Mouse (Mus musculus): ENCODE measurements at regions not wholly inside any gene's neighbourhood (a gene's known extent, or its start where the extent isn't known, plus 50 kb on each side); places are given as distances from the start of the nearest gene placed in this dataset.

DNA sequence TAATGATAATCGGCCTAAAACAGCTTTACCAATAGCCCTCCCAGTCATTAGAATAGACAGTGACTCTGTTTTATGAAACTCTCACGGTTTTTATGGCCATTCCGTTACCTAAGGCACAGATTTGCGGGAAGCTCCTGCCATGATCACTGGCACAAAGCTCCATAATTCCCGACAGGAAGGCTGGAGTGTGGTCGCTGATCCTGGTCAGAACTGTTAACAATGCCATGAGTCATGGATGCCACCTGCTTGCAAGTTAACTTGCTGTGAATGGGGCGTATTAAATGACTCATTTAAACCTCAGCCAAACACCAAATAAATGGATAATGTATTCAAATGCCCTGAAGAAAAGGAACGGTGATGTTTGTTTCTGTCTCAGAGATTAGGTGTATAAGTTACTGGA lies 559.9 kb upstream of the Map3k7 start:
- DNase-seq, result no peak

GRCm38 (mm10) chr4:31404840-31405714 lies 558.8 kb upstream of the Map3k7 start:
- peak; percentile 14 for DNase-seq

DNA sequence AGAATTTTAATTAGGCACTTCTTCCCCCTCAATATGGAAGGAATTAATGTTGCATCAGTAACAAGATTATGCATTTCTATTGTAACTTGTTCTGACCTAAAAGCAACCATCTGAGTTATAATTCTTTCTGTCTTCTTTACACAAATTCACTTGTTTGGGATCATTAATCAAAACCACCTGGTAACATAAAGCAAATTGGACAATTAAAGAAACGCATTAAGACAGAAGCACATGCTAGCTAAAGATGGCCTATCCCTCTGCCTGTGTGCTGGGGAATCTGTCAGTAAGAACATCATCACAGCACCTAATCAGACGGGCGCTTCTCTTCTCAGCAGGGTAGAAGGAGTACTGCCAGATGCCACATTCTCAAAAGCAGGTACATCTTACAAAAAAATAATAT lies 553.7 kb upstream of the Map3k7 start:
- DNase-seq, result no peak

DNA sequence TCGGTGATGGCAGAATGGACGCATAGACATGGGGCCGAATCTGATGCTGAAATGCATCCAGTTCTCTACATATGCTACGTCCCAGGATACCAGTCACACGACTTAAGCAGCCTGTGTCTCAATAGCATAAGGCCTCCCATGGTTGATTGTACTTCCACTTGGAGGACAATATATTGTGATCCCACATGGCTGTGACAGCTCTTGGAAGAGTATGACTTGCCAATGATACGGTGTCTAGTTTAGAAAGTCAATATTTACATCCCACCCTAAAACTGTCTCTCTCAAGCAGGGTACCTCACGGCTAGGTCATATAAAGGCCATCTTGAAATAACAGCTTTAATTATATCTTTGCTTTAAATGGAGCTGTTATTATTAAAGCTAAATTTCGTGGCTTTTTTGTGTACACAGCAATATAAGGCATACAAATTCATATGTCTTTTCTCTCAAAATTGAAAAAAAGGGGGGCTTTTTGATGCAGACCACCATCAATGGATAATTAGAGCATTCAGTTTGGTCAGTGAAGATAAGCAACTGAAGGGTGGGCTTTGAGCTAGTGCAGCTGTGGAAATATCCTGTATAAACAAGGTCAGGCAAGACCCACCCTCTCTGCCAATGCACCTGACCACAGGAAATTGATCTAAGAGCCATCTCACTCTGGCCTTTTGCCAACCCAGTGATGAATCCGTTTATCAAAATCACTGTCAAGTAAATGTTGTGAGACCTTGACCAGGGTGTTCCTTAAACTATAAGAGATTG lies 551.9 kb upstream of the Map3k7 start:
- no peak for DNase-seq

DNA sequence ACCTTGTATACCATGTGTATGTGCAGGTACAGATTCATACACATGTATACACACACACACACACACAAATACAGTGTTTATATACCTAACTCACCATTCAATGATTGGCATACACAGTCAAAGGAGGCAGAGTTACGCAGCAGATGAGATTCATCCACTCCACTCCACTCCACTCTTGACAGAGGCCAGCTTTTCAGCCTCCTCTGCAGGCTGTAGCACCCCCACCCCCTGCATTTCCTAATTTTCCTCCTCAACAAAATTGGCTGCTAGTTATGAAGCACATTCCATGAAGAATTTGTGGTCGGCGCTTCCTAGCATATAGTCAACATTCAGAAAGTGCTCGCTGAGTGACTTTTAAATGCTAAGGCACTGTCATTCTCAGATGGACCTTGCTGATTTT lies 546.7 kb upstream of the Map3k7 start:
- peak; percentile 28 for DNase-seq

DNA sequence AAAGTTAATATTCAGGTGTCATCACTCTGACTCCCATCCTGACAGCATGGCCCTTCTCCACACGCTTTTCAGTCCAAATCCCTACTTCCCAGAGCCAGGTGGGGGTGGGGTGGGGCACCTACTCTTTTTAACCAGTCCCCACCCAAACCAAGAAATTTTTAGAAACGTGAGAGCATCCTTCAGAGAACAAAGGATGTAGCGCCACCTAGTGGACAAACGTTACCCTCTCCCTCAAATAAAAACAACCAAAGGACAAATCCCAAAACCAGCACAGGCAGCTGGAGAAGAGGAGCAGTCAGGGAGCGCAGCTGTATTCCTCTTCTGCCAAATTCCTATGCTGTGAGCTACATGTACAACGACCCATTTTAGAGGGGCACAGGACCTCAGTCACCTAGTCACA lies 544.7 kb upstream of the Map3k7 start:
- DNase-seq, result peak; percentile 73

GRCm38 (mm10) chr4:31420167-31420566 lies 543.7 kb upstream of the Map3k7 start:
- DNase-seq, result no peak

DNA sequence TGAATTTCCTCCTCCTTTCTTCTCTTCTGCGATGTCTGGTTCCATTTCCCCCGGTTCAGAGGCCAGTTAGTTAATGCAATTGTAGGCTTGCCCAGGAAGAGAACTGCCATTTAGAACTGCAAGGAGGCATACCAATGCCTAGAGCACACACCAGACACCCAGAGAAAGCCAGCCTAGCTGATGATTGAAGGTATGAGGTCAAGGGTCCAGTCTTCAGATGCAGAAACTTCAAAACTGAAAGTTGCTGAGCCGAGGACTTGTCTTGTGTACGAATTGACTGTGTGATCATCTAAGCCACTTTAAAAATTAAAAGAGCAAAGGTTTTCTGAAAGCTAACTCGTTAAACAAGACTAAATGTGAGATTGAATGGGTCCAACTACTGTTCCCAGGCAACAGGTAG lies 542.5 kb upstream of the Map3k7 start:
- DNase-seq, result no peak

DNA sequence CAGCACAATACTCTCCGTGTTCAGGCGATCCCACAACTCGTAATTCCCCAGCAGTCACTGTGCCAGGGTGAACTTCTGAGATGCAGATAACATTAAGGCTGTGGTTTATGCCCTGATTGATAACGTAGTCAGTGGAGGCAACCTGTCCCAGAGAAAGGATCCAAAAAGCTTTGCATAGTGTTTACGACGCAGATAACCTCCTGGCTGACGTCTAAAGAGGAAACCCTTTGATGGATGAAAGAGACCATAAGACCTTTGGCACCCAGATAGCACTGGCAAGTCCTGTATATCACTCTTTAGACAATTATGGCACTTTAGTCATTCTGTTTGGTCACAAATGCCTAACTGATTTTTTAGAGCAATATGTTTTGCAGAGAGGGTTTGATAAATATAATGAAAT lies 538.8 kb upstream of the Map3k7 start:
- DNase-seq, result no peak

DNA sequence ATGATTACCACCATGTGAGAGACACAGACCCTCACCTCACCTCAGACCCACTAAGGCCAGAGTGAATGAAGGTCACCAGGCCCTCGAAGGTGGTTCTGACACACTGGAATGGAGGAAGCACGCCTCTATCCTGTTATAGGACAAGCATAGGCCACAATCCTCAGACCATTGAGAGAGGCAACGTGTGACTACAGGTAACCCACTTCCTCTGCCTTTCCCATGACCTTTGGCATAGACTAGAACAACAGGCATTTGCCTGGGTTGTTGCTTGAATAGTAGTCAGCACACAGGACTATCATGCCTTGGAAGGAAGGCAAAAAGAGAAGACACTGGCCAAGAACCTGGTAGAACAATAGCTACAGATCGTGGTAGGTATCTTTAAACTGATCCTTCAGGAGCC lies 538.2 kb upstream of the Map3k7 start:
- DNase-seq, result no peak

GRCm38 (mm10) chr4:31426169-31427030 lies 537.5 kb upstream of the Map3k7 start:
- DNase-seq, result no peak

GRCm38 (mm10) chr4:31433943-31434342 lies 530.0 kb upstream of the Map3k7 start:
- no peak for DNase-seq

DNA sequence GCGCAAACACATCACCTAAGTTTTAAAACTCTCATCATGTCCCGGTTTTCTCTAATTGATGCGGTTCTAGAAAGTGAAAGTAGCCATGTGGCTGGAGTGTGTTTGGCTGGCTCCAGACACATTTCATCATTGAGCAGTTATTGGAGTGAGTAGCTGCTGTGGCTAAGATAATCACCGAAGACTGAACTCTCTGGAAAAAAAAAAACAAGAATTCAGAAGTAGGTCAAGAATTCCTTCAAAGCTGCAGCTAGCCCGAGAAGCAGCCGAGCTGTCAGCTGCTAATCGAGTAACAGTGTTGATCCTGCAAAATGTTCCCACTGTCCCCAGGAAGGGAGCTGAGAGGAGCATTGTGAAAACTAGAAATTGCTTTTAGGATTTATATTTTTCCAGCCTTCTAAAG lies 509.0 kb upstream of the Map3k7 start:
- DNase-seq, result no peak

DNA sequence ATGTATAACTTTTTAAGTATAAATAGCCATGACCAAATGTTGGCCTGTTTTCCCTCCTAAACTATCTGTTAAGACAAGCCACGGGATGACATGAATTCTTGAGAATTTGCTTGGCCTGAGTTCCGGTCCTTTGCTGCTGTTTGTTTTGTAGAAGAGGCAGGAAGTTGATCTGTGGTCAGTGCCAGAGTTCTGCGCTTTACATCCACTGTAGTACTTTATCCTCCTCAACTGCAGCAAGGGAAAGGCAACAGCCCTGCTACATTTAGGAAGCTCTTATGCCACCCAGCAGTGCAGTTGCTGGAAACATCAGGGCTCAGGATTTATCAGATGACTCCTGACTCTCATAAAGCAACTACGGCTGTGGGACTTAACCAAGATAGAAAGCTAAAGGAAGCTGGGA lies 508.4 kb upstream of the Map3k7 start:
- peak; percentile 11 for DNase-seq

DNA sequence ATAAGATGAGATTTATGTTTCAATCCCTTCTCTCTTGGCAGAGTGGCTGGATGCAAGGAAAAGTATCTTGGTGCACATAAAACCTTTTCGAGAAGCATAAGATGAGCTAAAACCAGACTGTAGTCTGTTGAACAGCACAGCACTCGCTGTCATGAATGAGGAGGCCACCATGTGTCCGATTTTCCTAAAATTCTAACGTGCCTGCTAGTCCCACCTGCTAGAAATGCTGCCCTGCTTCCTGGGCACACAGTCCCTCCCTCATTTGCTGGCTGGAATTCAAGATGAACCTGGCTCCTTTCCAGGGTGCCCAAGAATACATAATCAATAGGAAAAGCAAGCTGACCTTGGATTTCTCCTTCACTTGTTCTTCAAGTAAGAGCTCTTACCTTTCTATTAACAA lies 501.4 kb upstream of the Map3k7 start:
- DNase-seq, result no peak

GRCm38 (mm10) chr4:31463130-31463698 lies 500.7 kb upstream of the Map3k7 start:
- DNase-seq, result no peak

GRCm38 (mm10) chr4:31468306-31468705 lies 495.6 kb upstream of the Map3k7 start:
- DNase-seq, result peak; percentile 21

- no peak for DNase-seq
Observed at GRCm38 (mm10) chr4:31469803-31470202, 494.1 kb upstream of the Map3k7 start.

GRCm38 (mm10) chr4:31492535-31492934 lies 471.4 kb upstream of the Map3k7 start:
- DNase-seq, result no peak

- no peak for DNase-seq
Observed at GRCm38 (mm10) chr4:31493087-31493511, 470.8 kb upstream of the Map3k7 start.

DNA sequence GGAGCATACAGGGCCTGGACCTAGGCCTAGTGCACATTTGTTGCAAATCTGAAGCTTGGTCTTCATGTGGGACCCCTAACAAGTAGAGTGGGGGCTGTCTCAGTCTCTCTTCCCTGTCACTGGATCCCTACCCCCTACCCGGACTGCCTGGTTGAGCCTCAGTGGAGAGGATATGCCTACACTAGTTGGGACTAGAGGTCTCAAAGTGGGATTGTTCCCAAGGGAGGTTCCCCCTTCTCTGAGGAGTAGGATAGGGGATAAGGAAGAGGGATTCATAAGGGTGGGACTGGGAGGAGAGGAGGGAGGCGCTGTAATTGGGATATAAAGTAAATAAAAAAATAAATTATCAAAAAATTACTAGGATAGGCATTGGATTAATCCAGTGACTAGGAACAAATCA lies 464.0 kb upstream of the Map3k7 start:
- no peak for DNase-seq

DNA sequence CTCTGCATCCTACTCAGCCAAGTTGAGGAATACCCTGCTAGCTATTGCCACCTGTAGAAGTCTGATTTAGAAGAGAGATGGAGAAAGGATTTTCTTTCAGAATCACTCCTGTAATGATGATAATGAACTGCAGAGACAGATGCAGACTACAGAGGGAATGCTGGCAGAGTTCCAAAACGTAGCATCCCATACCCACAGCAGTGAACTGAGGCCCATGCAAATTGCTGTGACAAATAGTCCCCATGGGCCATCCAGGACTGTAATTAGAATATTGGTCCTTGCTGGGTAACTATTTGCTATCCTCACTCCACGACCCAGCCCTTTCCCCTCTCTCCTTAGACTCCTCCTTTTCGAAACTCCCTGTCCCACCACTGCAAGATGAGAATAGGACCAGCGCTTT lies 463.5 kb upstream of the Map3k7 start:
- no peak for DNase-seq

Measured in kidney, postnatal 10 days (tissue).